Mouse (Mus musculus): ENCODE measurements at regions not wholly inside any gene's neighbourhood (a gene's known extent, or its start where the extent isn't known, plus 50 kb on each side); places are given as distances from the start of the nearest gene placed in this dataset.

GRCm38 (mm10) chr2:172786297-172786696 lies 153.8 kb downstream of the Bmp7 start:
- no peaks in the 10 kb centered on the region for H3K36me3 ChIP-seq
- H3K4me3 ChIP-seq (replicated peaks), result no peak overlapping the region
- ATAC-seq, result no peak
- H3K4me1 ChIP-seq (replicated peaks), result 0 out of 2 replicates have a peak, but pooled peaks cover 4% of the 10 kb centered on the region
- no peak overlapping the region for H3K27ac ChIP-seq
- no peaks in the 10 kb centered on the region for H3K9me3 ChIP-seq
- WGBS, result 33% methylated on average over 2 of the region's 2 CpGs
- peaks cover 22% of the 10 kb centered on the region for H3K27me3 ChIP-seq (replicated peaks)
- H3K4me2 ChIP-seq (replicated peaks), result no peak overlapping the region
- H3K9ac ChIP-seq, result no peak overlapping the region

GRCm38 (mm10) chr2:172787203-172787944 lies 152.7 kb downstream of the Bmp7 start:
- WGBS, result 19% methylated on average over 30 of the region's 30 CpGs
- H3K27me3 ChIP-seq (replicated peaks), result peaks cover 24% of the 10 kb centered on the region
- H3K36me3 ChIP-seq, result no peaks in the 10 kb centered on the region
- 0 out of 2 replicates have a peak, but pooled peaks cover 4% of the 10 kb centered on the region for H3K4me1 ChIP-seq (replicated peaks)
- peak overlapping the region; percentile 13; the same call in 1 of the 2 replicates for H3K9ac ChIP-seq
- no peaks in the 10 kb centered on the region for H3K9me3 ChIP-seq
- peak overlapping the region; percentile 67 for H3K4me2 ChIP-seq (replicated peaks)
- peak overlapping the region; percentile 22 for H3K4me3 ChIP-seq (replicated peaks)
- no peak overlapping the region for H3K27ac ChIP-seq
- peak; percentile 48; the same call in 1 of the 2 replicates for ATAC-seq

GRCm38 (mm10) chr2:172789260-172789659 lies 150.9 kb downstream of the Bmp7 start:
- Histone ChIP-seq H3K4me1 (replicated peaks) (0 out of 2 replicates have a peak, but pooled peaks cover 4% of the 10 kb centered on the region), H3K9me3 (no peaks in the 10 kb centered on the region), H3K4me3 (replicated peaks) (no peak overlapping the region), H3K36me3 (no peaks in the 10 kb centered on the region), H3K9ac (no peak overlapping the region), H3K27me3 (replicated peaks) (peaks cover 24% of the 10 kb centered on the region), H3K4me2 (replicated peaks) (no peak overlapping the region), H3K27ac (no peak overlapping the region)
- WGBS, result 35% methylated on average over 10 of the region's 10 CpGs
- ATAC-seq, result peak; percentile 40; the same call in 1 of the 2 replicates

- Histone ChIP-seq H3K27me3 (replicated peaks) (peaks cover 17% of the 10 kb centered on the region), H3K9ac (no peak overlapping the region), H3K9me3 (no peaks in the 10 kb centered on the region), H3K4me2 (replicated peaks) (no peak overlapping the region), H3K4me3 (replicated peaks) (no peak overlapping the region), H3K4me1 (replicated peaks) (0 out of 2 replicates have a peak, but pooled peaks cover 2% of the 10 kb centered on the region), H3K27ac (no peak overlapping the region), H3K36me3 (no peaks in the 10 kb centered on the region)
- WGBS, result 76% methylated on average over 10 of the region's 10 CpGs
- no peak for ATAC-seq
These were observed 147.6 kb downstream of the Bmp7 start for GRCm38 (mm10) chr2:172792555-172792954.

- Histone ChIP-seq H3K9me3 (no peaks in the 10 kb centered on the region), H3K27ac (no peak overlapping the region), H3K4me1 (replicated peaks) (no peaks in the 10 kb centered on the region), H3K27me3 (replicated peaks) (peaks cover 9% of the 10 kb centered on the region), H3K36me3 (no peaks in the 10 kb centered on the region), H3K4me2 (replicated peaks) (no peak overlapping the region), H3K4me3 (replicated peaks) (no peak overlapping the region), H3K9ac (no peak overlapping the region)
- no peak for ATAC-seq
- WGBS, result 80% methylated on average over 8 of the region's 8 CpGs
These were observed 146.1 kb downstream of the Bmp7 start for GRCm38 (mm10) chr2:172793991-172794390.

GRCm38 (mm10) chr2:172794771-172795170 lies 145.3 kb downstream of the Bmp7 start:
- Histone ChIP-seq H3K27ac (no peak overlapping the region), H3K4me3 (replicated peaks) (no peak overlapping the region), H3K4me1 (replicated peaks) (no peaks in the 10 kb centered on the region), H3K9ac (no peak overlapping the region), H3K36me3 (no peaks in the 10 kb centered on the region), H3K4me2 (replicated peaks) (no peak overlapping the region), H3K9me3 (no peaks in the 10 kb centered on the region), H3K27me3 (replicated peaks) (peaks cover 4% of the 10 kb centered on the region; the same call in 1 of the 2 replicates)
- ATAC-seq, result no peak
- WGBS, result 69% methylated on average over 10 of the region's 10 CpGs

GRCm38 (mm10) chr2:172796104-172796503 lies 144.0 kb downstream of the Bmp7 start:
- H3K9me3 ChIP-seq, result no peaks in the 10 kb centered on the region
- no peak overlapping the region for H3K4me3 ChIP-seq (replicated peaks)
- no peak overlapping the region for H3K27ac ChIP-seq
- no peaks in the 10 kb centered on the region for H3K36me3 ChIP-seq
- H3K4me2 ChIP-seq (replicated peaks), result no peak overlapping the region
- no peak overlapping the region for H3K9ac ChIP-seq
- 0 out of 2 replicates have a peak, but pooled peaks cover 4% of the 10 kb centered on the region for H3K27me3 ChIP-seq (replicated peaks)
- no peaks in the 10 kb centered on the region for H3K4me1 ChIP-seq (replicated peaks)
- ATAC-seq, result no peak
- WGBS, result 63% methylated on average over 6 of the region's 6 CpGs

GRCm38 (mm10) chr2:172796955-172797354 lies 143.2 kb downstream of the Bmp7 start:
- ATAC-seq, result no peak
- 27% methylated on average over 6 of the region's 6 CpGs for WGBS
- Histone ChIP-seq H3K9ac (no peak overlapping the region), H3K4me2 (replicated peaks) (no peak overlapping the region), H3K27me3 (replicated peaks) (0 out of 2 replicates have a peak, but pooled peaks cover 2% of the 10 kb centered on the region), H3K9me3 (no peaks in the 10 kb centered on the region), H3K36me3 (no peaks in the 10 kb centered on the region), H3K4me1 (replicated peaks) (no peaks in the 10 kb centered on the region), H3K4me3 (replicated peaks) (no peak overlapping the region), H3K27ac (no peak overlapping the region)

GRCm38 (mm10) chr2:172799951-172800350 lies 140.2 kb downstream of the Bmp7 start:
- Histone ChIP-seq H3K27me3 (replicated peaks) (no peaks in the 10 kb centered on the region), H3K4me2 (replicated peaks) (no peak overlapping the region), H3K36me3 (no peaks in the 10 kb centered on the region), H3K9me3 (no peaks in the 10 kb centered on the region), H3K4me1 (replicated peaks) (no peaks in the 10 kb centered on the region), H3K27ac (no peak overlapping the region), H3K9ac (no peak overlapping the region), H3K4me3 (replicated peaks) (no peak overlapping the region)
- no peak for ATAC-seq
- 45% methylated on average over 10 of the region's 10 CpGs for WGBS

GRCm38 (mm10) chr2:172800801-172801200 lies 139.3 kb downstream of the Bmp7 start:
- Histone ChIP-seq H3K9ac (no peak overlapping the region), H3K4me2 (replicated peaks) (no peak overlapping the region), H3K27ac (no peak overlapping the region), H3K4me3 (replicated peaks) (no peak overlapping the region), H3K9me3 (no peaks in the 10 kb centered on the region), H3K4me1 (replicated peaks) (no peaks in the 10 kb centered on the region), H3K36me3 (no peaks in the 10 kb centered on the region), H3K27me3 (replicated peaks) (no peaks in the 10 kb centered on the region)
- ATAC-seq, result no peak
- 68% methylated on average over 9 of the region's 9 CpGs for WGBS

GRCm38 (mm10) chr2:172801804-172802203 lies 138.3 kb downstream of the Bmp7 start:
- H3K4me2 ChIP-seq (replicated peaks), result no peak overlapping the region
- no peaks in the 10 kb centered on the region for H3K9me3 ChIP-seq
- no peaks in the 10 kb centered on the region for H3K27me3 ChIP-seq (replicated peaks)
- H3K4me1 ChIP-seq (replicated peaks), result no peaks in the 10 kb centered on the region
- H3K27ac ChIP-seq, result no peak overlapping the region
- no peak overlapping the region for H3K4me3 ChIP-seq (replicated peaks)
- WGBS, result 42% methylated on average over 3 of the region's 4 CpGs
- H3K9ac ChIP-seq, result no peak overlapping the region
- H3K36me3 ChIP-seq, result no peaks in the 10 kb centered on the region
- no peak for ATAC-seq

GRCm38 (mm10) chr2:172807446-172807845 lies 132.7 kb downstream of the Bmp7 start:
- WGBS, result 68% methylated on average over 4 of the region's 4 CpGs
- no peak overlapping the region for H3K27ac ChIP-seq

GRCm38 (mm10) chr2:172809306-172809705 lies 130.8 kb downstream of the Bmp7 start:
- Histone ChIP-seq H3K9me3 (no peaks in the 10 kb centered on the region), H3K27ac (no peak overlapping the region)
- ATAC-seq, result no peak

More at GRCm38 (mm10) chr2:172807446-172807845, 132.7 kb downstream of the Bmp7 start:
- no peaks in the 10 kb centered on the region for H3K9me3 ChIP-seq
- H3K27me3 ChIP-seq (replicated peaks), result no peaks in the 10 kb centered on the region
- H3K36me3 ChIP-seq, result no peaks in the 10 kb centered on the region
- no peak overlapping the region for H3K4me3 ChIP-seq (replicated peaks)
- H3K9ac ChIP-seq, result no peak overlapping the region
- H3K4me1 ChIP-seq (replicated peaks), result no peaks in the 10 kb centered on the region
- no peak for ATAC-seq
- H3K4me2 ChIP-seq (replicated peaks), result no peak overlapping the region

More at GRCm38 (mm10) chr2:172809306-172809705, 130.8 kb downstream of the Bmp7 start:
- Histone ChIP-seq H3K36me3 (no peaks in the 10 kb centered on the region), H3K27me3 (replicated peaks) (no peaks in the 10 kb centered on the region; the same call in 1 of the 2 replicates), H3K4me3 (replicated peaks) (no peak overlapping the region), H3K4me2 (replicated peaks) (no peak overlapping the region), H3K4me1 (replicated peaks) (no peaks in the 10 kb centered on the region), H3K9ac (no peak overlapping the region)
- WGBS, result 92% methylated on average over 2 of the region's 2 CpGs
